Mouse (Mus musculus) T-helper 2 cell (primary cell): ENCODE results near the gene Gm17018.

Experiments used
- in situ Hi-C: fragments of 300-600 bp; cut with MboI, MseI; formaldehyde crosslinking; loops from one replicate; pipeline ENCODE4 v1.15.1; 2025; ENCODE audit warnings: high pct_unique_total_duplicates

Gene Gm17018

DNA sequence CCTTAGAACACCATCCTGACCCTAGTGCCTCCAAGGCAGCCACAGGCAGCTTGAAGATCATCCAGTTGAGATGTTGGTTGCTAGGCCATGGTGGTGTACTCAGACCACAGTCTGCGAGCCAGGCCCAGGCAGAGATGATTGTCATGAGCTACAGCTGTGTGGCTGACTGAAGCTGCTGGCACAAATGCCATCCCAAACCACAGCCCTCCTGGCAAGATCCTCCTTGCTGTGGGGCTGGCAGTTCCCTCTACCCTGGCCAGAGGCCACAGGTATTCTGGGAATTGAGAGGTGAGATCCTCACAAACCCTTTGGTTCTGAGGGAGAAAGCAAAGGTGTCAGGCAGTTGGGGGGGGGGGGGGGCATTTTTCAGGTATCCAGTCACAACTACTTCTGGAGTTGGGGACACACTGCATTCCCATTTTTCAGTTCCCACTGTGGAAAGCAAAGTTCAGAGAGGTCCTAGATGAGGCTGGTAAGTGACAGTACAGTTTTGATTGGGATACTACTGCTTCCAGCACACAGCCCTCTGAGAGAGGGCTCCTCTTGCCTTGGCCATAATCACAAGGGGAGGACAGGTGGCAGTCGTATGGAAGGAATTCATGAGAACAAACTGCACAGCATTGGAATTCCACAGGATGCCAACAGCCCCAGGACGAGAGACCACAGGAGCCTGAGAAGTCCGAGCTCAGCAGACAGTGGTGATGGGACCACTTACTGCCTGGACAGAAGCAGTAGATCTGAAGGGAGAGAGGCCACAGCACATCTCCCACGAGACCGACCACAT, 27.3 kb downstream of the Gm17018 start:
- in situ Hi-C loops: no loop called here

DNA sequence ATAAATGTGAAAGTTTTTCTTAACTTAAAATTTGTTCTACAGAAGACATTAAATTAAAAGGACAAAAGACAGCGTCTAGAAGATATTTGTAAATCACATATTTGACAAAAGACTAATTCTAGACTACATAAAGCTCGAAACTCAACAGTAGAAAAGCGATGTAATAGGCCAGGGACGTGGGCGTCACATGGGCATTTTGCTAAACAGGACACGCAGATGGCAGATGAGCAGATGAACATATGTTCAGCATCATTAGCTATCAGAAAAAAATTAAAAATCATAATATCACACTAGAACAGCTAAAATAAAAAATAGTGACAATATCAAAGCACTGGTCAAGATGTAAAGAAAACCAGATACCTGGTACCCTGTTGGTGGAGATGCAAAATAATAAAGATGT, 29.3 kb downstream of the Gm17018 start:
- in situ Hi-C loops: no loop called here

DNA sequence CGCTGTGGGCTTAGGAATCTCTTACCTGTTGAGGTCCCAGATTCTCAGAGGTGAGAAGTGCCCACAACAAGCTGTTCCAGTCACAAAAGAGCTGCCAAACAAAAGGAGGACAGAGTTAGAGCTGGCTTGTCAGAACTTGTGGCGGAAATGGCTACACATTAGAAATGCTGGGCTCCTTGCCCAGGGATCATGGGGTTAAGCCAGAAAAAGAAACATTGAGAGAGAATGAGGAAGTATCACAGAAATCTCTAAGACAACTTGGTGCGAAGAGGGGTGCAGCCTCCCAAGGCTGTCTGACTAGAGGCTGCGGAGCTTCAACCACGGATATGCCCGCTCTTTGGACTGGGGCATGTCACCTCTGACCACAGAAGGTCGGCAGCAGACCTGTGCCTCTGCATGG, 31.3 kb downstream of the Gm17018 start:
- in situ Hi-C loops: no loop called here

DNA sequence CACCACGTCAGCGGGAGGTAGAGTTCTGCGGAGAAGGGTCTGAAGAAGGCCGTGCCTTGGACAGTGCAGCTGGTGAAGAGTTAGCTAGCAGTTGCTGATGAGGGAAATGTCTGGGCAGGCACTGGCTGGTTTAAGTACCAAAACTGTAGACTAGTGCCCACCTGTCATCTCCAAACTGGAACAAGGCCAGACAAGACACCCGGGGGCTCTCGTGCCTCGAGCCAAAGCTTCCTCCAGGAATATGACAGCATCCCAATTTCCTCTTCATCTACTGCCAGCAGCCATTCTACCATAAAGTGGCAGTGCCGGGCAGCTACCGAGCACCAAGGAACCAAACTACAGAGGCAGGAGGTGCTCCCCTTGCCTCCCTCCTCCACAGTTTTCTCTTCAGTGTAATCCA, 32.5 kb downstream of the Gm17018 start:
- in situ Hi-C loops: no loop called here

DNA sequence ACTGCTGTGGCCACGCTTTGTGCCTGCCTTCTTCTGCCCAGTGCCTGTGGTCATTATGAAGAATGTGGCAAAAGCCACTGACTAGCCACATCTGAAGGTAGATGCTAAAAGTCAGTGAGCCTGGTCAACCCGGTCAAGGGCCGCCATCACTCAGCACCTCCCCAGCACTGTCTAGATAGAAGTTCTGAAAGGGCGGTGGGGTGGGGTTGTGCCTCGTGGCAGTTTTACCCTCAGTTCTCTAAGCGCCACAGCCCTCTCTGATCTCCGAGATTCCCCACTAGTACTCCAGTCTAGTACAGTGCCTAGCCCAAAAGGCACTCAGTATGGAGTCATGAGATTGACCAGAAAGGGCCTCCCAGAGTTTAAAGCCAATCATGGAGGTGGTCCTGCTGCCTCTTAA, 33.7 kb downstream of the Gm17018 start:
- in situ Hi-C loops: no loop called here

DNA sequence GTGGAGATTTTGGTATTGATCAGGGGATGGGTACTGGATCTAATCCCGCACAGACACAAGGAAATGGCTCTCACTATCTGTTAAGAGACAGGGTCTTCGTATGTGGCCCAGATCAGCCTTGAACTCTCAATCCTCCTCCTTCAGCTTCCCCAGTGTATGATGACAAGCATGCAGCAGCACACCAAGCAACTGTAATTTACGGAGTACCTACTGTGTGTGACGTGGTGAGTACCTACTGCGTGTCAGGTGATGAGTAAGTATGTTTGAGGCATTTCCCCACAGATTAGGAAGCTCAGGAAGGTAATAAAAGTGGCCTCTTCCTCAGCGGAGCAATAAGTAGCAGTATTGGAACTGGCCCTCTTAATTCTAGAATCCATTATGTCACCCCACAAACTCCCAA, 35.1 kb downstream of the Gm17018 start:
- in situ Hi-C loops: no loop called here

DNA sequence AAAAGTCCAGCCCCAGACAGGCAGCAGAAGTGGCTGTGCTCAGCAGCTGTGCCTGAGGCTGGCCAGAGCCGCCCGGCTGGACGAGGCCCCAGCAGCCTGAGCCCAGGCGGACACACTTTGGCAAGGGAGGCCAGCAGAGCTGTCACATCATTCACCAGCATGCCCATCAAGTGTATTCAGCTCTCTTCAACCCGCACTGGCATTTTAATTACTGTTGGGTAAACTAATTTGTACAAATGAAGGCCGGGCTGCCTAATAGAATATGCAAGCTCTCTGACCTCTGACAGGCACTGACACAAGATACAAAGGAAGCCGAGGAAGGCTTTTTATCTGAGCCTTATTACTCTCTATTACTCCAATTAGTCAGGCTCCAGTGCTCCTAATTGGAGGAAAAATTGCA, 35.6 kb downstream of the Gm17018 start:
- in situ Hi-C loops: no loop called here

DNA sequence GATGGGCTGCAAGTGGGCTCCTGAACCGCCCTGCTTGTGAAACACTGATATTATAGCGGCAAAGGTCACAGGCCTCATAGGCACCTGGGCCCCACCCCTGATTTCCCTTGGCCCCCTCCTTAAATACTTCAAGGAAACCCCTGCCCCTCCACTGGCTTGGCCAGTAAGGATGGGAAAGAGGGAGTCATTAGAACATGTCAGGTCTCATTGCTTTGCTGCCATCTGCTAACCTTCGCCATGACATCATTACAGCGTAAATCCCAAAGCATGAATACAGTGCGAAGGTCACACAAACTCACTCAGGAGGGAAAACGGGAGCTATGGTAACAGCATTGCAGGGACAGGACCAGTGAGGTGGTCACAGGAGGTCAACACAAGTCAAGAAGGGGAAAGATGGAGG, 36.0 kb downstream of the Gm17018 start:
- in situ Hi-C loops: no loop called here

DNA sequence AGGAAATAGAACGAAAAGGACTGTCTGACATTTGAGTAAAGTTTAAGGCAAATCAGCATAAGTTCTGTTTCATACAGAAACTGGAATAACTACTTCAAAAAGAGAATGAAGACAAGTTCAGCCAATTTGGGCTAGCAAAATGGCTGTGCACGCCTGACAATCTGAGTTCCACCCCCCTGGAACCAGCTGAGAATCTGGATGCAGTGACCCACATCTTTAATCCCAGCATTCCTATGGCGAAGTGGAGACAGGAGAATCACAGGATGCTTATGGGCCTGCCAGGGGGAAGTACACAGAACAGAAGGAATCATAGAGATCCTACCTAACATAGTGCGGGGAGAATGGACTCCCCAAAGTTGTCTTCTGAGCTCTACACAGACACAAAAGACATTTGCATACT, 36.7 kb downstream of the Gm17018 start:
- in situ Hi-C loops: no loop called here

DNA sequence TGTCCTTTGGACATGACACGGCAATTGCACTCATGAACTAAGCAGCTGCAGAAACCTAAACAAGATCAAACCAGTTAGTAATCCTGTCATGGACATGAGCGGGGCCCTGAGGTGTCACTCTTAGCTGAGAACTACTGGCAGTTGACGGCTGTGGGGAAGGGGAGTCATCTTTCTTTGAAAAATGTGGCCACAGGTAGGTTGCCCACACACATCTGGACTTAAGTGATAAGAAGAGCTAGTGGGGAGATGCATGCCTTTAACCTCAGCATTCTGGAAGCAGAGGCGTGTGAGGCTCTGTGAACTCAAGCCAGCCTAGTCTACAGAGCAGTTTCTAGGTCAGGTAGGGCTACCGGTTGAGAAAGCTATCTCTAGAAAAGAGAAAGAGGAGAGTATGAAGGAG, 42.2 kb downstream of the Gm17018 start:
- in situ Hi-C loops: no loop called here

DNA sequence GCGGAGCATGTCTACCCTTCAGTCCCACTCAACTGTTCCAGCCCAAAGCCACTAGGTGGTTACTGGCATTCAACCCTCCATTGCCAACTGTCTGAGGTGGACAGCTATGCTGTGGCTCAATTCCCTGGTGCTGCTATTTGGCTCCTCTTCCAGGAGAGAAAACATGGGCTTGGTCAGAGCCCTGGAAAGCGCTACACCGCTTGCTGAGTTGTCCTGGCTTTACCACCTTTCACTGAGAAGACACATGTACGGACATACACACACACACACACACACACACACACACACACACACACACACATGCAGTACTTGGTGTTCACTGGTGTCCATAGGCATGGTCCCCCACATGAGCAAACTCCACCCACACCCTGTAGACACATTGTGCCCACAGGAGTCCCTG, 46.3 kb downstream of the Gm17018 start:
- in situ Hi-C loops: no loop called here

DNA sequence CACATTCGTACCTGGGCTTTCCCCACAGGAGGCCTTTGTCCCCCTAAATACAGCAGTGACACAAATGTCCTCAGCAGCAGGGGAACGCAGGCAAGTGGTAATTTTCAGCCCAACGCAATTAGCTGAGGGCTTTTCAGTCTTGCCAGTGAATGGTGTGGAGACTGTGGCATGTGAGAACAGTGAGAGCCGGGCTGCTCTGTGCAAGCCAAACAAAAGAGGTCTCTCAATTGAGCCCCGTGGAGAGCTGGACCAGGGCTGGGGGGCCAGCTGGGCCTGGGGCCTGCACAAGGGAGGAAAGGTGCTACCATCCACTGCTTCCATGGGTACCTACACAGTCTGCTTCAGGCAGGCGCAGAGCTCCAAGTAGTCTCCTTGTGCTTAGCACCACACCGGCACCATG, 47.1 kb downstream of the Gm17018 start:
- in situ Hi-C loops: no loop called here

DNA sequence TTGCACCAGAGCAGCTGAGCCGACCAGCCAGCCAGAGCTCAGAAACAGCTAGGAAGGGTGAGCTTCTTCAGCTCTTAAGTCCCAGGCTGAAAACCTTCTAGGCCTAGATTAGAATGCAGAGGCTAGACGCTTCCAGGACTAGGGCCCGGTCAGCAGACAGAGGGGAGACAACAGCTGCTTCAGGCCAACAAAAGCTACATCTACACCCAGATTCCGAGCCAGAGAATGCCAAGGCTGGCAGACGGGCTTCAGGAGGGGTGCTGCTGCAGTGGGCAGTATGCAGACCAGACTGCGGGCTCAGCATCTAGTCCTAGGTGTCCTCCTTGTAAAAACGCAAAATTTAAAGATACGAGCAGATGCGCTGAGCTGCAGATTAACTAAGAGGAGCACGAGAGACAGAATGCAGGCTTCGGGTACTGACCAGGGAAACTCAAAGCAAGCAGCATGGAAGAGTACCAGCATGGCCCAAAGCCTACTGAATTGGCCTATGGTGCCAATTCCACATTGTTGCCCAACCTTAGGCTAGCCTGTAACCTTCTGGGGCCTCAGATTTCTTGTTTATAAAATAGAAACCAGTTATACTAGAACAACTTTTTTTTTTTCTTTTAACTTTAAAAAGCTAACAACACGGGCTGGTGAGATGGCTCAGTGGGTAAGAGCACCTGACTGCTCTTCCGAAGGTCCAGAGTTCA, 48.4 kb downstream of the Gm17018 start:
- in situ Hi-C loops: no loop called here

DNA sequence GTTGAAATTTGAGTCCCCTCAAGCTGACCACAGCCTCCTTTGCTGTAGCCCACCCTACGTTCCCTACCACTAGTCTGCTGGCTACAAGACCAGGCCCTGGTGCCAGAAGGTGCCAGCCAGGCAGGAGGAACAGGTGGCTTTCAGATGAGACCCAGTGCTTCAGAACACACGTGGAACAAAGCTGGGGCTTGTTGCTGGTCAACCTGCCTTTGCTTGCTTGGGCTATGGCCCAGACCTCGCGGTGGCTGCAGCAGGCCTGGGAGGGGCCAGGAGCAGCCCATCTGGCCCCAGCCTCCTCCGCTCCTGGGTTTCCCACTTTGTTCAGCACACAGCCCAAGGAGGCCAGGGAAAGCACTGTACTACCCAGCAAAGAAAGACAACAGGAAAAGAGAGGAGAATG, 50.4 kb downstream of the Gm17018 start:
- in situ Hi-C loops: loop anchor here (10.0 kb wide), 1 partner anchor 836 kb away; no protein-coding TSS in a partner anchor

DNA sequence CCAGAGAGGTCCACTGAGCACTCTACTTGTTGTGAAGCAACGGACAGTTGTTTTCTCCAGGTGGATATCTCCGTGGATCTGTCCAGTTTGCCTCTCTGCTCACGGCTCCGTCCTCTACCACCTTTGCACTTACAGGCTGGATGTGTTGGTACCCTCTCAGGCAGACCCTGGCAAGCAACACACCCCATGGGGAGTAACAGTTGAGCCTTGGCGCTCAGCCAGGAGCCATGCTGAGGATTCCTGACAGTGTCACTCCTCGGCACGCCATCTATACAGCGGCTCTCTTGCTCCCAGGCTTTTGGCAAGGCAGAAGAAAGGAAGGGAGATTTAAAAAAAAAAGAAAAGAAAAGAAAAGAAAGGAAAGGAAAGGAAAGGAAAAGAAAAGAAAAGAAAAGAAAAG, 54.0 kb downstream of the Gm17018 start:
- in situ Hi-C loops: loop anchor here (10.0 kb wide), 1 partner anchor 840 kb away; no protein-coding TSS in a partner anchor

DNA sequence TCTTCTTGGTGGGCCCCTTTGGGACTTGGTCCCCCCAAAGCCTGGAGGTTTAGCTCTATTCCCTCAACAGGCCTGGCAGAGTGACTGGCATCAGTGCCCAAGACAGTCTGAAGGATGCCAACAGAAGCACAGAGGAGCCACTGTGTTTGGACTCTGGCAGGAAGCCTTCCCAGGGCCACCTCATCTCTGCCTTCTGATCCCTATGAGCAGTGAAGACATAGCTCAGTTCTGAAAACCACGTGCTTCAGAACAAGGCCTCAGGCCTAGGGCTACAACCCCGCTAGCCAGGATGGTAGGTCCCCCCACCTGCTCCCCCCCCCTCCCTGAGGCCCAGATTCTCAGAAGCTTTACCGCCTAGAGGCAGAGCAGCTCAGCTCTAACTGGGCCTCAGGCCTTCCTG, 54.5 kb downstream of the Gm17018 start:
- in situ Hi-C loops: loop anchor here (10.0 kb wide), 1 partner anchor 840 kb away; no protein-coding TSS in a partner anchor

DNA sequence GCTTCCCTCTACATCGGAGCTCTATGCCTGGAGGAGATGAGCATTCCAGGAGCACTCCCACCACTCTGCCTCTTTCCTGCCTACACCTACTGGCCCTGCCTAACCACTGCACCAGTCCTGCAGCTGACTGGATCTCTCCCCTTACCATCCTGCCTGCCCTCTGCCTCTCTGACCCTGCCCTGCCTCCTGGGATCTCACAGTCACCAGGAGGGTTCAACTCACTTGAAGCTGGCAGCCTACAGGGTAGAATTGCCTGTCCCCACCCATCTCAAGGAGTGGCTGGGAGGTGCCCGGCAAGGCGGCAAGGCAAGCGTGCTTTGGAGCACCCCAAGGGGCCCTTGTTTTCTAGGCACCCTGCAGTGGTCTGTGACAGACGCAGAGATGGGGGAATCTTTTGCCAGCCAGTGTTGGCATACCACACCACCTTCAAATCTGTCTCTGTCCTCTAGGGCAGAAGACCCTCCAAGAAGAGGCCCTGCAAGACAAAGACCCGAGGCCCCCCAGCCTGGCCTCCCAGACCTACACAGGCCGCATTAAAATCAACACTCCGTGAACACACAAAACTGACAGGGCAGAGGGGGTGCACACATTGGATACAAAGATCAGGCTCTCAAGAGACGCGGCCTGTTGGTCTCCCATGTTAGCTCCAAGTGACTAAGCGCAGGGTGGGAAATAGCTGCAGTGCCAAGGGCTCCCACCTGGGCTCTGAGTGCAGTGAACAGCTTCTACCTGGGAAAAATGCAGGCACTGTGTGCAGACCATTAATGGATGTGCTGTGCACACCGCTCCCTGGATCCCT, 55.2 kb downstream of the Gm17018 start:
- in situ Hi-C loops: loop anchor here (10.0 kb wide), 1 partner anchor 841 kb away; no protein-coding TSS in a partner anchor

DNA sequence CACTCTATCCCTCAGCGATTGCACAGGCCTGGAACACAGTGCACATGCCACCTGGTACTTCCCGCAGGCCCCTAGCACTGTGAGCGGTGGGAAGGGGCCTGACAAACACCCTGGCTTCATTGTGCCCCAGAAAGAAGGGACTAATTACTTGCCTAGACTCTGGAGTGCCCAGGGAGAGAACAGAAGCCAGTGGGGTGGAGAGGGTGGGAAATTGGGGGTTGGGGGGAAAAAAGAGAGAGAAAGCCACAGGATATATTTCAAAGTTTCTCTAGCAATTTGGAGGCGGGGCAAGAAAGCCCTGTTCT, 55.8 kb downstream of the Gm17018 start:
- in situ Hi-C loops: loop anchor here (10.0 kb wide), 1 partner anchor 841 kb away; no protein-coding TSS in a partner anchor

DNA sequence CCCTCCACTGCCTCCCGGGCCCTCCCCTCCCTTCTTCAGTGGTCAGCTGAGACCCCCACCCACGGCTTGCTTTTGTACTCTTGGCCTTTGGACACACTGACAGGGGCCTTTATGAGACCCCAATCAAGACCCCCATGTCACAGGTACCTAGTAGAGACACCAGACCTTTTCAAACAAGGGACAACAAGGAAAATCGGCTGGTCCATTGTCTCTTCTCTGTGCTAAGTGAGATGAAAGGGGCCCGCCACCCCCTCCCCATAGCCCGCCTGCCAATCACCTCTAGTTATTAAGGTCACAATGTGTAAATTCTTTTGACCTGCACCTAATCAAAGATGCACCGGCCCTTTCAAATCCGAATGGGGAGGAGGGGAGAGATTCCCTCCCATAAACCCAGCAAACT, 56.3 kb downstream of the Gm17018 start:
- in situ Hi-C loops: loop anchor here (10.0 kb wide), 1 partner anchor 842 kb away; no protein-coding TSS in a partner anchor

DNA sequence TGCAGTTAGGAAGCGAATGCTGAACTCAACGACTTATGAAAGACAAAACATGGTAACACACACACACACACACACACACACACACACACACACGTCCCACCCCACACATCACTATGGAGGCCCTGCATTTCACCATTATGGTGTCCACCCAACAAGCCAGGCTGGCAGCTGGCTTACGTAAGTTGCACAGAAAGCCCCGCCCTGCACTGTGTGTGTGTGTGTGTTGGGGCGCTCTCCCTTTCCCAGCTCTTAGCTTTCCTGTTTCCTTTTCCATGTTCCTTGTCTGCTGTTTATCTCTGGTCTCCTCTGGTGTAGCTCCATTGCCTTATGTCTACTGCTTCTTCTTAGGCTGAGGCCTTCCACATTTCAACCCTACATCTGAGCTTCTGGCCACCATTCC, 57.8 kb downstream of the Gm17018 start:
- in situ Hi-C loops: loop anchor here (10.0 kb wide), 1 partner anchor 843 kb away; no protein-coding TSS in a partner anchor

DNA sequence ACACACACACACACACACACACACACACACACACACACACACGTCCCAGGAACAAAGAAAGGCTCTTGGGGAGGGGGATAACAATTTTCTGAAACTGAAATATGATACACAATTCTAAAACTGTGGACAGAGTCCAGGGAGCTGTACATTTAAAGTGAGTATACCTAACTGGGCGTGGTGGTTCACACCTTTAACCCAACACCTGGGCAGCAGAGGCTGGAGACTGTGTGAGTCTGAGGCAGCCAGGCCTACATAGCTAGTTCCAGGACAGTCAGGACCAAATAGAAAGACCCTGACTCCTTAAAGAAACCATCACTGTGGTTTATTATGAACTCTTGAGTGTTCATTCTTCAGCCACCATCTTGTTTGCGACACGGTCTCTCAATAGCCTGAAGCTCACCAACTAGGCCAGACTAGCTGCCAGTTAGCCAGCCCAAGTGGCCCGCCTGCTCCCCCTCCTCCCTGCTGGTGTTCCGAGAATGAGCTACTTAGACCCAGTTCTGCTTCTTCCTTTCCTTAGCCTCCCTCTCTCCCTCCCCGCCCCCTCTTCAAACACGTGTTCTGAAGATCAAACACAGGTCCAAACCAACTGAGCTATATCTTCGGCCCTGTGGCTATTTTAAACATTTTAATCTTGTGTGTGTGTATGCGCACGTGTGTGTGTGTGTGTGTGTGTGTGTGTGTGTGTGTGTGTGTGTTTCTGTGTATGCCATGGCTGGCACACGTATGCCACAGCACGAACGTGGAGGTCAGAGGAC, 59.5 kb downstream of the Gm17018 start:
- in situ Hi-C loops: loop anchor here (10.0 kb wide), 1 partner anchor 845 kb away; no protein-coding TSS in a partner anchor
